Mouse (Mus musculus) neural tube, embryonic 10.5 days (tissue): ENCODE measurements around the gene Tln2.

Experiments used
- DNase-seq: peaks from one replicate; pipeline ENCODE4 v3.0.0-alpha.2; 2017; ENCODE audit warnings: low spot score; ENCODE audit errors: extremely low spot score

Tln2 gene

GRCm38 (mm10) chr9:67362053-67362452 lies 197.4 kb downstream of the Tln2 start:
- no peak for DNase-seq

- no peak for DNase-seq
Observed at GRCm38 (mm10) chr9:67361511-67361910, 198.0 kb downstream of the Tln2 start.

GRCm38 (mm10) chr9:67354356-67354755 lies 205.1 kb downstream of the Tln2 start:
- DNase-seq = no peak

GRCm38 (mm10) chr9:67353365-67353764 lies 206.1 kb downstream of the Tln2 start:
- DNase-seq = no peak

- no peak for DNase-seq
Observed at GRCm38 (mm10) chr9:67348983-67349382, 210.5 kb downstream of the Tln2 start.

GRCm38 (mm10) chr9:67347184-67347583 lies 212.3 kb downstream of the Tln2 start:
- no peak for DNase-seq

- DNase-seq = no peak
Observed at GRCm38 (mm10) chr9:67331281-67331680, 228.2 kb downstream of the Tln2 start.

- DNase-seq = no peak
Observed at GRCm38 (mm10) chr9:67328451-67328850, 231.1 kb downstream of the Tln2 start.

- no peak for DNase-seq
Observed at GRCm38 (mm10) chr9:67321886-67322285, 237.6 kb downstream of the Tln2 start.

- DNase-seq = peak; percentile 57
Observed at GRCm38 (mm10) chr9:67315356-67315755, 244.1 kb downstream of the Tln2 start.

- no peak for DNase-seq
Observed at GRCm38 (mm10) chr9:67304992-67305391, 254.5 kb downstream of the Tln2 start.

GRCm38 (mm10) chr9:67303986-67304385 lies 255.5 kb downstream of the Tln2 start:
- DNase-seq = no peak

GRCm38 (mm10) chr9:67303038-67303437 lies 256.5 kb downstream of the Tln2 start:
- DNase-seq = no peak

GRCm38 (mm10) chr9:67302386-67302989 lies 257.0 kb downstream of the Tln2 start:
- no peak for DNase-seq

- DNase-seq = no peak
Observed at GRCm38 (mm10) chr9:67301571-67301970, 257.9 kb downstream of the Tln2 start.

- no peak for DNase-seq
Observed at GRCm38 (mm10) chr9:67300769-67301168, 258.7 kb downstream of the Tln2 start.

GRCm38 (mm10) chr9:67300346-67300745 lies 259.2 kb downstream of the Tln2 start:
- no peak for DNase-seq

GRCm38 (mm10) chr9:67299164-67299563 lies 260.3 kb downstream of the Tln2 start:
- no peak for DNase-seq

GRCm38 (mm10) chr9:67297236-67297889 lies 262.1 kb downstream of the Tln2 start:
- DNase-seq = no peak

- DNase-seq = no peak
Observed at GRCm38 (mm10) chr9:67287457-67287856, 272.0 kb downstream of the Tln2 start.

GRCm38 (mm10) chr9:67286801-67287200 lies 272.7 kb downstream of the Tln2 start:
- DNase-seq = no peak

GRCm38 (mm10) chr9:67285544-67285943 lies 274.0 kb downstream of the Tln2 start:
- no peak for DNase-seq

- no peak for DNase-seq
Observed at GRCm38 (mm10) chr9:67281812-67282211, 277.7 kb downstream of the Tln2 start.
